Mouse (Mus musculus) liver, adult (tissue): Measurements from ENCODE around the gene Lhx4.

Source experiments
- GATA4 ChIP-seq: IDR thresholded peaks from 2 replicates; pipeline ENCODE4 v1.6.1; 2014; ENCODE audit warnings: mild to moderate bottlenecking, low read length; ENCODE audit not compliant: insufficient replicate concordance

Lhx4 gene

DNA sequence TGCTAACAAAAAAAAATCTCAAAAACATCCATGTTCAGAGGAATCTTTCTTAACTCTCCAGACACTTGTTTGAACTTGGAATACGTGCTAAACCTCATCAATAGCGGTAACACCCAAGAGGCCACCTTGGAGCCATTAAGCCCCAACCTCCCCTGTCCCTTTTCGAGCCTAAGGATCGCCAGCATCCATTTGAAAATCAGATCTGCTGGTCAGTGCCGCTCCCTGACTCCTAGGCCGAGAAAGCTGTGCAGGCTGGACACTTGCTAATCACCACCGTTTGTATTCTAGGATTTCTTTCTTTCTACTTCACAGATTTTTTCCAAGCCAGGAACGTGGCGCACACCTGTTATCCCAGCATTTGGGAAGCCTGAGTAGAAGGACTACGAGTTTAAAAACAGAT lies 23.7 kb downstream of the Lhx4 start:
- no peak for TF ChIP-seq GATA4

DNA sequence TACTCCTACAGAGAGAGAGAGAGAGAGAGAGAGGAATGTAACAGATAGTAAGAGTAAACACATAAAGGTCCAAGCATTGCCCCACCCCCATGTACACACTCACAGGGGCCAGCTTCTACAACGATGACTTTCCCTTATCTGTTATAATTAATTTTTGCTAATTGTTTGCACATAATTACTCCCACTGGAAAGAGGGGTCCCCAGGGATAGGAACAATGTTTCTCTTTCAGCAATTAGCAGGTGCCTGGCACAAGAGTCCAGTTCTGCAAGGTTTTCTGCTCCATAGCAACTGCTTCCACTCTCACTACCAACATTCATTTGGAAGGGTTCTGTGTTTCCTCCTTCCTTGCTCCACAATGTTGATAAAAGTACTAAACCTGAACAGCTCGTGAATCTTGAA lies 25.6 kb downstream of the Lhx4 start:
- no peak for TF ChIP-seq GATA4

DNA sequence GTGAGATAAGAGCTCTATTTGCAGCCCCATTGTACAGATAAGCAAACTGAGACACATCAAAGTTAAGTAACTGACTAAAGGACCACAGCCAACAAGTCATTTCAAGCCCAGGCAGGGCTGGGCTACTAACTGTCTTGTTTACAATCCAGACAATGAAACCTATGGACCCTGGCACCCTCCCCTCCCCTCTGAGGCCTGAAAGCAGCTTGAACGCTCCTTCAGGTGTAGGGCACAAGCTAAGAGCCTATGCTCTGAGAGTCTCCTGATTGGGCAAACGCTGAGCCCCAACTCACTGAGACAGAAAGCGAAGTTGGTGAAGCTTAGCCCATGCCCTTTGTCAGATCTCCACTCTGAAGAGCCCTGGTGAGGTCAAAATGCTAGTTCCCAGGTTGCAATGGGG lies 27.2 kb downstream of the Lhx4 start:
- TF ChIP-seq GATA4, result no peak

DNA sequence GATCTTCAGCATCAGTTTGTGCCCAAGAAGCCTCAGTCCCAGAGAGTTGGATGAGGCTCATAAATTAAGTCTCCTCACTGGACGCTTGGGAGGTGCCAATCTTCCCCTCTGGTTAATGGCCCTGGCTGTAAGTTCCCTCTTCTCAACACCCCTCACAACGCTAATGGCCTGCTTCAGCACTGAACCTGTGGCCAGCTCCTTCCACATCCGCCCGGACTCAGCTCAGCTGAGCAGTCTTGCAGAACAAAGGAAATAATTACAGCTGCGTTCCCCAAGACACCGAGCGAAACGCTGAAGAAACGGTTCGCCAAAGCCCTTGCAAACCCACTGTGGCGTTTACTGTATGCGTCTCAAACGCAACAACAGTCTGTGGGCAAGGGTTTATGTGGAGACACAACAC lies 29.3 kb downstream of the Lhx4 start:
- no peak for TF ChIP-seq GATA4

DNA sequence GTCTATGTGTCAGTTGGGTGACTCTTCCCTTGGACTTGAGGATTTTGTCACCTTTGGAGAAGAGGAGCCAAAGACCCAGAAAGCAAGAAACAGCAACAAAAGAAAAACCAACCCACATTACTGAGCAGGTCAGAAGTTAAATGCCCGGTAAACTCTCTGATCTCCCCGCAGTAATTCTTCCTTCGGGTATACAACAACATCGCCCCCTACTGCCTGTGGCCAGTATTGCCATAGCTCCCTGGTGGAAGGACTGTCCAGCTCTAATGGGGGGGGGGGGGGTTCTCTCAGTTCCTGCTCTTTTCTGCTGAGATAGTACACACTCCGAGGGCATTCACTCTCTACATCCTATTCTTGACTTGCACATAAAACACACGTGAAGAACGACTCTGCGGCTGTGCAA lies 30.0 kb downstream of the Lhx4 start:
- no peak for TF ChIP-seq GATA4

DNA sequence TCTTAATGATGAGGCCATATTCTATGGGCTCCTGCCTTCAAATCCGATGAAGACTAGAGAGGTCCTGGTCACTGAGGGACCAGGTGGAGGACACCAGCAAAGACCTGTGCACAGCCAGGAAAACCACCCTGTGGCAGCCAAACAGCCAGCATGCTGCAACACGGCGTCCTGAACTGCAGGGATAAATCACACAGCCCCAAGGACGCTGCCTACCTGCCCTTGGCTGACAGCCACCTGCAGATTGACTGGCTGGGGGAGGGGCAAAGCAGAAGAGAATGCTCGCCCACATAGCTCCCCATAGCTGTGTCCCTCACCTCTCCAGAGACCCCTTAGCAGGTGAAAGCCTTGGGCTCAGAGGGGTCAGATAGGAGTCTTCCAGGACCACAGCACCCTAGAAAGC lies 31.5 kb downstream of the Lhx4 start:
- TF ChIP-seq GATA4, result no peak

DNA sequence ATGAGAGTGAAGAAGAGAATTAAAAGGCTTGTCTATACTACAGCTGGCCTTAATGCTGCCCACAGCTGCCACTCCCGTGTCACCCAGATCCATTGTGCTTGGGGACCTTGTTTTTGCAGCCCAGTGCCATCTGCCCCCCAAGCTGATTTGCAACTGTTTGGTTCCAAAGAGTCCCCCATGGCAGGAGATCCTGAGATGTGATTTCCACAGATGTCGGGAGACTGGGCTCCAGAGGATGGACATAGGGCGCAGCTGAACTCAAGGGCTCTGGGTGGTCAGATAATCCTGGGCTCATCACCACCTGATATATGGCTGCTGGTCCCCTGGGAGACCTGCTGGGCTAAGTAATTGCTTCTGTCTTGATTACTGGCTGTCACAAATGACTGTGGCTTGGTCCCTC lies 32.6 kb downstream of the Lhx4 start:
- TF ChIP-seq GATA4, result no peak

DNA sequence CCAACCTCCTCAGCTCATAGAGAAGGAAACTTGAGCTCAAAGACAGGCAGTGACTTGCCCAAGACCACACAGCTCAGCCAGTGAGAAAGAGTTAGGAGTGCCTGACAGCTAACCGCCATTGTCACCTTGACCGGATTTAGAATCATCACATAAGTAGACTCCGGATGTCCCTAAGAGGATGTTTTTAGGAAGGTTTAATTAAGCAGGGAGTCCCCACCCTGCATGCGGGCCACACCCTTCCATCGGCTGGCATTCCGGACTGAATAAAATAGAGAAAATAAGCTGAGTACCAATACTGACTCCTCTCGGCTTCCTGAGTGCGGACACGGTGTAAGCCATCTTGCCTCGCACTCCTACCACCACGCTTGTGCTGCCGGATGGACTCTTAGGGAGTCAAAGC lies 34.2 kb downstream of the Lhx4 start:
- no peak for TF ChIP-seq GATA4

DNA sequence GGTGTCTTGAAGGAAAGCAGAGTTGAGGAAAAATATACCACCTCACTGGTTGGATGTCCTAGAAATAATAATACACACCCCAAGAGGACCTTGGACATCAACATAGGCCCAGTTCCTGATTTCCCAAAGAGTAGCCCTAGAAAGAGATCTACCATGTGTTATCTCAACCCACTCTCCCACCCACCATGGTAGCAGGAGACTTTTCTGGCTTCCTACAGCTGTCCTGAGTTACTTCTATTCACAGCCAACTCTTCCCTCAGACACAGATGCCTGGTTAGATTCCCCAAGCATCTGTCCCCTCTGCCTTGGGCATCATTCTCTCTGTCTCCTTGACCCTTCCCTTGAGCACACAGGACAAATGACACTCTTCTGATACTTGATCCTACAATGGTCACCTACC lies 36.1 kb downstream of the Lhx4 start:
- no peak for TF ChIP-seq GATA4

DNA sequence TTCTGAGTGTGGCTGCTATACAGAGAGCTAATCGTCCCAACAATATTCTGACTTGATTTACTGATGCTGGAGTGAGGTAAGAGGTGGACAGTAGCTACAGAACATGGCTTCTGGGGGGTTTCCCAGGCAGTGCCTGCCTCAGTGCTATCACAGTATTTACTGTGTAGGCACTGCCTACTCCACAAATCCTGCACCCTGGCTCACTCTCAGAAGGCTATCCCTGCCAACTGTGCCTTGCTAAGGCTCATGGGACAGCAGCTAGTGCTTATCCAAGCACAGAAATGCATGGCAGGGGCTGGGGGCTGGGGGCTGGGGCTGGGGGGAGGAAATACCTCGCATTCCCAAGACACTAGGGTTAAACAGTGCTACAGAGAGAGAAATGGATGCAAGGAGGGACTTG lies 38.2 kb downstream of the Lhx4 start:
- no peak for TF ChIP-seq GATA4

DNA sequence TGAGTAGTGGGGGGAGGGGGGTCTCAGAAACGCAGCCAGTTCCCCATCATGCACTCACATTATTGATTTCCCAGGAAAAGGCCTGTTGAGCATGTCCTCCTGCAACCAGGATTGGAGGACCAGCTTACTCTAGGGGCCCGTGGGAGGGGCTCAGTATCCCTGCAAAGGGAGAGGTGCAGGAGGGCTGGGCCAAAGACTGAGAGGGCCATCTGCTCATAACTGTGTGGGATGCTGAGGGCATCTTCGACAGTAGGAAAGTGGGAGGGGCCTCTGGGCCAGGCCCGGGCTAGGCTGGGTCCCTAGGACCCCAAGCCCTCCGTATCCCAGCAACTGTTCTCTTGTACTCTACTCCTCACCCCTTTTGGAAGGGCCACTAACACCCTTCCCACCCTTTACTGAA lies 47.3 kb downstream of the Lhx4 start:
- no peak for TF ChIP-seq GATA4

DNA sequence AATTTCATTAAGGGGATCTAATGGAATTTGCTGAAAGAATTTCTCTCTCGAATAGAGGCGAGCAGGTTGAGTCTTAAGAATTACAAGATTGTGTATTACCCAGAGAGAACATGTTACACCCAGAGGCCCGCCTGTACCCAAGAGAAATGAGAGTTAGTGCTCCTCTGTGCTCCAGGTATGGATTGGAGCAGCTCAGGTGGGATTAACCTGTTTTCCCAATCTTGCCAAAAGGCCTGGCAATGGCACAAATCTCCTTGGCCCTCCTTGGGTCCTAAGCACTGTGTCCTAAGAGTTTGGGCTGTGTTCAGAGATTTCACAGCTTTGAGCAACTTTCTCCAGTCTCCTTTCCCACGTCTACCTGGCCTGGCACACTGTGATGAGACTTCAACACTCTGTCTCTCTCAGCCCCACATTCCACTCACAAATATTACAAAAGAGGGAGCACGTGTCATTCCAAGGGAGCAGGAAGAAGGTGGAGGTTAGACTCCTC lies 48.2 kb downstream of the Lhx4 start:
- TF ChIP-seq GATA4, result no peak

DNA sequence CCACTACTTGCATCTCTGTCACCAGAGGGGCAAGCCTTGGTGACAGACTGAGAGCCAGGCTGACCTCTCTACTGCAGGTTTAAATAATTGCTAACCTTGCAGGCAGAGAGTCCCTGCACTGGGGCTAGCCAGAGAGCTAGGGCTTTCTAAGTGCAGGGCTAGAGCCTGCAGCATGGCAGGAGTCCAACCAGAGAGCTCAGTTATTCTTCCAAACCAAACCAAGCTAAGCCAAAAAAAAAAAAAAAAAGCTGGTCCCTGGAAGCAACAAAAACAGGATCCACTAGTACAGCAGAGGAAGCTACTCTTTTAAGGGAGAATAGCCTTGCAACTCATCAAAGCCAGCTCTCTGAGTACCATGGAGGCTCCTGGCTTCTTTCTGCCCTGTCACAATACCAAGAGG lies 50.6 kb downstream of the Lhx4 start:
- no peak for TF ChIP-seq GATA4

DNA sequence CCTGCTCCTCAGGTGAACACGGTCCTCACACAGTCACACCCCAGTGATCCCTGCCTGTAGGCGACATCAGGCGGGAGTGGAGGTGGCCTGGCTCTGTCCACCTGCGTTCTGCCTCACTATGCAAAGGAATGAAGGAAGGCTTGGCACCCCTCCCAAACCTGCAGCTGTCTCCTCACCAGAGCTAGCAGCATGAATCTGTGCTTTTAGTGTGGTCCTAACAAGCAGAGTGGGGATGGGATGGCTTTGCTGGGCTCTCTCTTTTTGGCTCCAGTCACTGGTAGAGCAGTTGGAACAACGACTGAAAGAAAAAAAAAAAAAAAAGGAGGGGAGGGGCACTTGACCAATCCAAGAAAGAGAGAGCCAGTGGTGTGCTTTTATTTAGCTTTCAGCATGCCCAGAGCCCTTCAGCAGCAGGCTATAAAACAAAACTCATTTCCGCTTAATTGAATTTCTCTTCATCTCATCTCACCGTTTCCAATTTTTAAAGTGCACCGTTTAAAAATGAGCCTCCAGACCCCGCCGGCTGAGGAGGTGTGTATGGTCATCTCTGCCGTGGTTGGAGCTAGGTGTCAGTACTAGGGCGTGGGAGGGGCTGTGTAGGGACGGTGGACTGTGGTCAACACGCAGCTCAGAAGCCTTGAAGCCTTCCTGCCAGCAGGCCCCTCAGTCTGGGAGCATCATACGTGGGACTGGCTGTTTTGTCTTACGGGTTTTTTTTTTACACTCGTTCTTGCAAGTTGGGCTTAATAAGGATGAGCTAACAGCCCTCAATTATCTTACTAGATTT lies 52.9 kb downstream of the Lhx4 start:
- TF ChIP-seq GATA4, result no peak

DNA sequence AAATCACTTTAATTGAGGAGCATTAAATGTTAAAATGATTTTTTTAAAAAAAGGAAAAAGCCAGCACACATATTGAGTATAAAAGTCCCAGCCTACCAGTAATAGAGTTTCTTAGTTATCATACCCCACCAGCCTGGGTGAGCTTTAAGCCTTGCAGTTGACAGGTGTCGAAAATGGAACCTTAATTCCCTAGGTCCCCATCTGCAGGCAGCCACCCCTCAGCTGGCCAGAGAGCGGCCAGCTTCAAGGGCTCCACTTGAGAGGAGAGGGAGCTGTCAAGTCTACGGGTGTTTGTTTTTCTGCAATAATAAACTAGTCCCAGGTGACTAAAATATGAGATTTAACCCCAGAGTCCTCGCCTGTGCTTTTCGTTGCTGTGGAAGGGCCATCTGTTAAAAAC lies 58.0 kb downstream of the Lhx4 start:
- no peak for TF ChIP-seq GATA4

DNA sequence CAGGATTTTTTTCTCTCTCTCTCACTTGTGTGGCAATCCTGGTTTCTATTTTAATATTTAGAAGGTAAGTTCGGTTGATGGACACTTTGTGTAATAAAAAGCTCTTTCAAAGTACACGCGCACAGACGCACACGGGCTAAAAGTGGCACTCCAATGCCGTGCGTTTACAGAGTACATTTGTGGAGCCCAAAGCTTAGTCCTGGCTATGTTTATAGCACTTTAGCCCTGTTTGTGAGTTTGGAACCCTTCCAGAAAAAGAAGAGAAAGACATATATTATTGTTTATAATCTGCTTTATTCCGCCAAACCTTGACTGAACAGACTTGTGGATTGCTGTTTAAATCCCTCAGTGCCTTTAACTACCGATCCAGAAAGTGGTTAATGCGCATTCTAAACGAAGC lies 58.5 kb downstream of the Lhx4 start:
- TF ChIP-seq GATA4, result no peak

DNA sequence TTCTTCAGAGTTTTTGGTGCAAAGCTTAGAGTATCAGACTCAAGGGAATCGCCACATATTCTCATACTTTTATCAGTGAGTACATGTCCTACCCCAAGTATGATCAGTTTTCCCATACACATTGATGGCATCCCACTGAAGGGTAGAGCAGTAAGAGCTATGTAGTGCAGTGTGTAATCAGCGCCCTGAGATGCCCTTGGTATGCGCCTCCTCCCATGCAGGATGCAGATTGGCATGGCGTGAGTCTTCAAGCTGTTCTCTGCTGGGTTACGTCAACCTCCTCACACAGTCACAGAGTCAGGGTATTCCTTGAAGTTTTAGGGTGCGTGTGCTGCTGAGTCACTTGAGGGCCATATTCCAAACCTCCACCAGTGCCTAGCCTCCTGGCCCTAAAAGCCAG lies 59.3 kb downstream of the Lhx4 start:
- TF ChIP-seq GATA4, result no peak
